Mouse (Mus musculus): ENCODE measurements around the gene Tbl1x. TPM values are rescaled to one million over a fixed set of nuclear protein-coding genes. Genes with fewer than 3 reads are reported as not detected.

The Tbl1x gene
- polyA plus RNA-seq (2015; fragmentation: Nextera tagmentation; extraction: Ambion mirVana): 49.6 and 53.3 TPM in 2 replicates

DNA sequence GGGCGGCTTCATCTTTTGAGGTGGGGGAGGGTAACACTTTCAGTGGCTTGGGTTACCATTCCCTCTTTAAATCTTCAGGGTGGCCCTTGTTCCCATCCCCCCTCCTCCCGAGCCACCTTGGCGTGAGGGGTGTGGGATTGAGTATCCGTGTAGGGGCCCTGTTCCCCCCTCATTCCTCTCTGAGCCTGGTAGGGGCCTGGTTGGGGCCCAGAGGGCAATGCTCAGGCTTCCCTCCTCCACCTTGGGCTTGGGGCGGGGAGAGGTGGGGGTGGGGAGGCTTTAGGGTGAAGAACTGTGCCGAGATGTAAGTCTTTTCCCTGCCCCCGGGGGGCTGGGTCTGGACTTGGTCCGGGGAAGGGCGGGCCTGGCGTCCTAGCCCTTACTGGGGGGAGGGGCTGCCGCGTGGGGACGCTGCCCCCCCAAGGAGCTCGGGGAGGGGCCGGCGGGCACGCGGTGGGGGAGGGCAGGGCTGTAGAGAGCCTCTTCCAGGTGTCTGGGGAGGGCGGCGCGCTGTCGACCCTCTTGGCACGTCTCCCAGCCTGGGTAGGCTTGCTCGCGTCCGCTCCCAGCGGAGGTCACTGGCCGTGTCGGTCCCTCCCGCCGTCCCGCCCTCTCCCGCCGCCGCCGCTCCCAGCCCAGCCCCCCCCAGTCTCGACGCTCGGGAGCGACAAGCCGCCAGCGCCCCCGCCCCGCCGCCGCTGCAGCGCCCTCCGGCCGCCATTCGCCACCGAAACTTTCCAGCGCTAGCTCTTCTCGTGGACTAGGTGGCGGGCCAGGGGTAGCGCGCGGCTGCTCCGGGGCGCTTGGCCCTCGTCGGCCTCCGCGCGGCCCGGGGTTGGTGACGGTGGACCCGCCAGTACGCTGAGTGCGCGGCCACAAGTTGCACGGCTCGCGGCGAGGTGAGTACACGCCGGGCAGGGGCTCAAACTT, at the start of gene Tbl1x:
Gene Tbl1x (plus strand): TSS at position 643 of the 930 bp plus-strand sequence.
- H3K27me3 ChIP-seq (replicated peaks; ENCODE audit: control insufficient read depth, insufficient read depth, low read length): no peaks in the 10 kb centered on the region
- 13% methylated on average over 43 of the region's 76 CpGs for WGBS
- H3K4me3 ChIP-seq (ENCODE audit: low read length): peak within 1 kb of the TSS; percentile 57
- peaks cover 5% of the 10 kb centered on the region; the same call in 1 of the 2 replicates for H3K4me1 ChIP-seq (ENCODE audit: control insufficient read depth, insufficient read depth, low read length)
- H3K36me3 ChIP-seq (ENCODE audit: control insufficient read depth, insufficient read depth, low read length): no peaks in the 10 kb centered on the region
- H3K27ac ChIP-seq (ENCODE audit: low read length): peak within 1 kb of the TSS; percentile 94
- H3K9ac ChIP-seq (ENCODE audit: low read depth, low read length): peak within 1 kb of the TSS; percentile 80
- peak; percentile 87 for ATAC-seq
- no peaks in the 10 kb centered on the region for H3K9me3 ChIP-seq (ENCODE audit: control insufficient read depth, low read length)
- peak within 1 kb of the TSS; percentile 55 for H3K4me2 ChIP-seq (ENCODE audit: low read depth, low read length)

DNA sequence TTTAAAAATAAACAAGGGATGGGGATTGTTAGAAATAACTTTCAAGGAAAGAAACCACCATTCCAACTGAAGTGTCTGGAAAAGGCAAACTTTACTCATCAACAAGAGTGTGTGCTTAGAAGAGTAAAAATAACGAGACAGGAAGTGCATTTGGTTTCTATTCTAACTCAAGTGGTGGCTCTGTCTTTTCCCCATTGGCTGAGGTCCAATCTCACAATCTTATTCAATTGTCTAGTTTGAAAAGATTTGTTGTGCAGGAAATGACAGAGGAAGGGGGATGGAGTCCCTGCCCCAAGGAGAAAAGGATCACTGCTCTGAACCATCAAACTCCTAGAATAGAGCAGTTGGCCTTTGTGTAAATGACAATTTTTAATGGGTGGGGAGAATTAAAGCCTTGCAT, 41.6 kb upstream of the Tbl1x start:
- Histone ChIP-seq H3K27ac (ENCODE audit: low read length) (no peak overlapping the region), H3K9me3 (ENCODE audit: control insufficient read depth, low read length) (no peaks in the 10 kb centered on the region), H3K4me1 (ENCODE audit: control insufficient read depth, insufficient read depth, low read length) (no peaks in the 10 kb centered on the region), H3K36me3 (ENCODE audit: control insufficient read depth, insufficient read depth, low read length) (no peaks in the 10 kb centered on the region), H3K9ac (ENCODE audit: low read depth, low read length) (no peak overlapping the region), H3K4me3 (ENCODE audit: low read length) (no peak overlapping the region), H3K27me3 (replicated peaks; ENCODE audit: control insufficient read depth, insufficient read depth, low read length) (no peaks in the 10 kb centered on the region), H3K4me2 (ENCODE audit: low read depth, low read length) (no peak overlapping the region)
- ATAC-seq: no peak
- 56% methylated on average over 1 of the region's 1 CpGs for WGBS

DNA sequence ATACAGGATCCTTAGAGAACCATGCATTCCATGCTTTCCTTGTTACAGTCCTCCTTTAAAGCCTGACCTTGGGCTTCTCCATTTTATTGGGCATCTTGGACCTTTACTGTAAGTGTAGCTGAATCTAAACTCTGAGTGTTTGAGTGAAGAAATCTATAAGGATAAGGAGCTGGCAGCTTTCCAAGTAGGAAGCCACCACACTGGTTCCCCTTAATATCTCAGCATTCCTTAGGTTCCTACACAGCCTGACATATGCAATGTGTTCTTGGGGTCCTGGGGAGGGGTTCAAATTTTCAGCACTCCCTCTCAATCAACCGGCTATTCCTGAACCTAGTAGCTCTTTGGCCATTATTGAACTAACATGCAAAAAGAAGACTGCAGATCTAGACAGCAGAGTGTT, 38.0 kb upstream of the Tbl1x start:
- ATAC-seq: peak; percentile 54
- no peak overlapping the region for H3K27ac ChIP-seq (ENCODE audit: low read length)
- WGBS: 53% methylated on average over 1 of the region's 1 CpGs
- H3K36me3 ChIP-seq (ENCODE audit: control insufficient read depth, insufficient read depth, low read length): no peaks in the 10 kb centered on the region
- H3K27me3 ChIP-seq (replicated peaks; ENCODE audit: control insufficient read depth, insufficient read depth, low read length): no peaks in the 10 kb centered on the region
- H3K9me3 ChIP-seq (ENCODE audit: control insufficient read depth, low read length): no peaks in the 10 kb centered on the region
- no peak overlapping the region for H3K4me2 ChIP-seq (ENCODE audit: low read depth, low read length)
- no peaks in the 10 kb centered on the region for H3K4me1 ChIP-seq (ENCODE audit: control insufficient read depth, insufficient read depth, low read length)
- H3K4me3 ChIP-seq (ENCODE audit: low read length): no peak overlapping the region
- H3K9ac ChIP-seq (ENCODE audit: low read depth, low read length): no peak overlapping the region

DNA sequence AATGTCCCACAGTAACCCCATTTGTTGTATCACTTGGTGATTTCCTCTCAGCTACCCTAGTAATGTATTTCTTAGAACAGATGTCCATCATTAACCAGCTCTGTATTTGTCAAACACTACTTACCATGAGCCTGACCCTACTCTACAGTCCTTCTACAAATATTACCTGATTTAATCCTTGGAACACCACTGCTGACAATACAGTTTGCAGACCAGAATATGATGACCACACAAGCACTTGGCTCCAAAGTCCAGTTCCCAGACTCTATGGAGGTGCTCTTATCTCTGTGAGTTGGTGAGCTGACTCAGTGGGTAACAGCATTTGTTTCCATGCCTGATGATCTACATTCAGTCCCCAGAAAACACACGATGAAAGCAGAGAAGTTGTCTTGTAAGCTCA, 37.3 kb upstream of the Tbl1x start:
- no peak overlapping the region for H3K9ac ChIP-seq (ENCODE audit: low read depth, low read length)
- H3K9me3 ChIP-seq (ENCODE audit: control insufficient read depth, low read length): no peaks in the 10 kb centered on the region
- H3K27ac ChIP-seq (ENCODE audit: low read length): no peak overlapping the region
- 65% methylated on average over 1 of the region's 1 CpGs for whole genome bisulfite sequencing
- no peaks in the 10 kb centered on the region for H3K27me3 ChIP-seq (replicated peaks; ENCODE audit: control insufficient read depth, insufficient read depth, low read length)
- H3K4me3 ChIP-seq (ENCODE audit: low read length): no peak overlapping the region
- H3K4me2 ChIP-seq (ENCODE audit: low read depth, low read length): no peak overlapping the region
- H3K36me3 ChIP-seq (ENCODE audit: control insufficient read depth, insufficient read depth, low read length): no peaks in the 10 kb centered on the region
- peak; percentile 91 for ATAC-seq
- no peaks in the 10 kb centered on the region for H3K4me1 ChIP-seq (ENCODE audit: control insufficient read depth, insufficient read depth, low read length)

DNA sequence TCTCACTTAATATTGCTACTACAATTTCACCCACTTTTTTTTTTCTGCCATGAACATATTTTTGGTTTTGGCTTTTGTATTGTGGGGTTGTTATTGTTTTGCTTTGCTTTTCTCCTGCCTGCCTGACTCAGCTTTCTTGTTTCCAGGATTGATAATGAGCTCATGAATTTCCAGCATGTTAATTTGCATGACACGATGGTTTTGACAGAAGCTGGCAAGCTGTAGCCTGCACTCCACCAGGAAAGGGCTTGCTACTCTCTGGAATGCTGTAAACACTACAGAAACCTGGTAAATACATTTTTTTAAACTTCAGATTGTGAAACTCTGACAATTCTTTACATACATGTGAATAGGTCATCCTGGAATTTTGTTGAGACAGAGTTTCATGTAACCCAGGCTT, 36.3 kb upstream of the Tbl1x start:
- no peak overlapping the region for H3K27ac ChIP-seq (ENCODE audit: low read length)
- 20% methylated on average over 1 of the region's 1 CpGs for WGBS
- no peak overlapping the region for H3K4me3 ChIP-seq (ENCODE audit: low read length)
- H3K4me1 ChIP-seq (ENCODE audit: control insufficient read depth, insufficient read depth, low read length): no peaks in the 10 kb centered on the region
- no peaks in the 10 kb centered on the region for H3K36me3 ChIP-seq (ENCODE audit: control insufficient read depth, insufficient read depth, low read length)
- no peaks in the 10 kb centered on the region for H3K27me3 ChIP-seq (replicated peaks; ENCODE audit: control insufficient read depth, insufficient read depth, low read length)
- H3K9ac ChIP-seq (ENCODE audit: low read depth, low read length): no peak overlapping the region
- no peaks in the 10 kb centered on the region for H3K9me3 ChIP-seq (ENCODE audit: control insufficient read depth, low read length)
- H3K4me2 ChIP-seq (ENCODE audit: low read depth, low read length): no peak overlapping the region
- ATAC-seq: no peak

DNA sequence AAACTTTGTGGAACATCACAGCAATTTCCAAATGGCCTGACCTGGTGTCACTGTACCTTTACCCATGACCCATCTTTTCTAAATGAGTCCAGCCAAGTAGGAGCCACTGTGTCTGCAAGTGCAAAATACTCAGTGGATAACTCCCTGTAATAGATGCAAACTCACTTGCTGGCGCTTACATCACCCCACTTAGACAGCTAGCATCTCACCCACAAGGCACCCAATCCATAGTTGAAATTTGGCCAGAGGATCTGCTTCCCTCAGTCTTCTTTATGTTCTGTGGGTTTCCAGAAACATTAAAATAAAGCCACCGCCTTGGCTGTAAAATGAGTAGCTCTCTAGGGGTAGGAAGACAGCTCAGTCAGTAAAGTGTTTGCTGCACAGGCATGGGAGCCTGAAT, 33.3 kb upstream of the Tbl1x start:
- Histone ChIP-seq H3K27ac (ENCODE audit: low read length) (no peak overlapping the region), H3K9ac (ENCODE audit: low read depth, low read length) (no peak overlapping the region), H3K4me3 (ENCODE audit: low read length) (no peak overlapping the region), H3K27me3 (replicated peaks; ENCODE audit: control insufficient read depth, insufficient read depth, low read length) (no peaks in the 10 kb centered on the region), H3K9me3 (ENCODE audit: control insufficient read depth, low read length) (no peaks in the 10 kb centered on the region), H3K4me1 (ENCODE audit: control insufficient read depth, insufficient read depth, low read length) (no peaks in the 10 kb centered on the region), H3K4me2 (ENCODE audit: low read depth, low read length) (no peak overlapping the region), H3K36me3 (ENCODE audit: control insufficient read depth, insufficient read depth, low read length) (no peaks in the 10 kb centered on the region)
- 94% methylated on average over 2 of the region's 2 CpGs for WGBS
- no peak for ATAC-seq

DNA sequence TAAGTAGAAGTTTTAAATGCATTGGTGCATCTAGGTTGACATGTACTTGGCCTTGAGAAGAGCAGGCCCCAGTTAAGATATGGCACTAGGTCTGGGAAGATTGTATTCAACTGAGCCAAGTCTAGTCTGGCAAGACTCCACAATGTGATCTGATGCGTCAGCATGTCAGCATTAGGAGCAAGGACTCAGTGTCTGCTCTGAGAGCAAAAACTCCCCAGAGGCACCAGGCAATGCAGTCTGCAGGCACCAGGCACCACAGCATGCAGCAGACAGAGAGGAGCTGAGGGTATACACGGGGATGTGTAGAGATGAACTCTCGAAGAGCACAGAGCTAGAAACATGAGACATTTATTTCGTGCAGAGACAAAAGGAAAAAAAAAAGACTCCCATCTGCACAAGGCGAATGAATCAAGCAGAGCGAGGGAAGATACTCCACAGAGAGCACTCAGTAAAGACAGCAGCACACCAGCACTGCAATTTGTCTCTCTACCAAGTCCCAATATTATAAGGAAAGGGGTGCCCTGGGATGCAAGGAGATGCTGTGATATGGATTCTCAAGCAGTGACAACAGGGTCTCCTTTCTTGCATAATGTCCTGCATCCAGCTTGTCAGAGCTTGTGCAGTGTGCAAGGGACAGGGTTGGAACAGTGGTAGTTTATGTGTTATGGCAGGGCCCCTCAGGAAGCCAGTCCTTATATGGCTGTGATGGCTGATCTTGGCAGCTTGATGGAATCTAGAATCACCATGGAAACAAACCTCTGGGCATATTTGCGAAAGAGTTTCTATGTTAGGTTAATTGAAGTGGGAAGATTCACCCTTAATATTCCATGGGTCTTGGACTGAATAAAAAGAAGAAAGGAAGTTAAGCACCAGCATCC, 22.7 kb upstream of the Tbl1x start:
- H3K9ac ChIP-seq (ENCODE audit: low read depth, low read length): no peak overlapping the region
- no peak for ATAC-seq
- no peaks in the 10 kb centered on the region for H3K9me3 ChIP-seq (ENCODE audit: control insufficient read depth, low read length)
- H3K4me2 ChIP-seq (ENCODE audit: low read depth, low read length): no peak overlapping the region
- 53% methylated on average over 7 of the region's 7 CpGs for WGBS
- H3K27me3 ChIP-seq (replicated peaks; ENCODE audit: control insufficient read depth, insufficient read depth, low read length): no peaks in the 10 kb centered on the region
- no peaks in the 10 kb centered on the region for H3K4me1 ChIP-seq (ENCODE audit: control insufficient read depth, insufficient read depth, low read length)
- no peak overlapping the region for H3K4me3 ChIP-seq (ENCODE audit: low read length)
- no peaks in the 10 kb centered on the region for H3K36me3 ChIP-seq (ENCODE audit: control insufficient read depth, insufficient read depth, low read length)
- H3K27ac ChIP-seq (ENCODE audit: low read length): no peak overlapping the region

DNA sequence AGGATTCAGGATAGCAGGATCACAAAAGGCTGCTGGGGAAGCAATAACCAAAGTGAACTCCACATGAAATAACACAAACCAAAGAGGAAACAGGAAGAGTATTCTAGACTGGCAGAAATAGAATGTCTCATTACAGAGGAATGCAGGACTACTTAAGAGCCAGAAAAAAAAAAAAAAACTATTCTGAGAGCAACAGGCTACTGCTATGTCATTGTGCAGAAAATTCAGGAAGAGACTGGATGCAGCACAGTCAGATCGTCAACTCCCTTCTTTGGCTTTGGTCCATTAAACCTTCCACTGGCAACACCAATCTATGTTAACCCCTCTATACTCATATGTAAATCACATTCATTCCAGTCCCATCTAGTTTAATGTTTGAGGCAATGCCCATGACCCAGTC, 20.7 kb upstream of the Tbl1x start:
- no peaks in the 10 kb centered on the region for H3K4me1 ChIP-seq (ENCODE audit: control insufficient read depth, insufficient read depth, low read length)
- H3K9me3 ChIP-seq (ENCODE audit: control insufficient read depth, low read length): no peaks in the 10 kb centered on the region
- no peak overlapping the region for H3K9ac ChIP-seq (ENCODE audit: low read depth, low read length)
- WGBS: 67% methylated on average over 1 of the region's 1 CpGs
- no peak overlapping the region for H3K4me2 ChIP-seq (ENCODE audit: low read depth, low read length)
- ATAC-seq: no peak
- no peak overlapping the region for H3K27ac ChIP-seq (ENCODE audit: low read length)
- no peaks in the 10 kb centered on the region for H3K27me3 ChIP-seq (replicated peaks; ENCODE audit: control insufficient read depth, insufficient read depth, low read length)
- H3K4me3 ChIP-seq (ENCODE audit: low read length): no peak overlapping the region
- no peaks in the 10 kb centered on the region for H3K36me3 ChIP-seq (ENCODE audit: control insufficient read depth, insufficient read depth, low read length)

DNA sequence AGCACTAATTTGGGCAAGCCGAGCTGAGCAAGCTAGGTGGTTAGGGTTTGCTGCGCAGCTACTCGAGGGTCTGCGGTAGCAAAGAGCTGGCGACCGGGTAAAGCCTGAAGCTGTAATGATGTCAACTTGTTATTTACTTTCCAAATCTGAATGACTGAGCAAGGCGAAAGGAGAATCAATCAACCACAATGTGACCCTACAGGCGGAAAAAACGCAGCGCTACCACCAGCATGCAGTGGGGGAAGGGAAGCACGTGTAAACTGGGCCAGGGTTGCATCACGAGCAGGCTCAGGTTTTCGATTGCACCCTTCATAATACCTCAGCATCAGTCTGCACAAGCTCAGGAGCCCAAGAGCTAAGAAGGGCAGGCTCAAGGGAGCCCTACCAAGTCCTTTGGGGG, 1.7 kb upstream of the Tbl1x start:
- H3K4me2 ChIP-seq (ENCODE audit: low read depth, low read length): peak overlapping the region; percentile 55
- peak overlapping the region; percentile 94 for H3K27ac ChIP-seq (ENCODE audit: low read length)
- WGBS: 18% methylated on average over 13 of the region's 13 CpGs
- peak; percentile 65 for ATAC-seq
- no peak overlapping the region for H3K9ac ChIP-seq (ENCODE audit: low read depth, low read length)
- H3K36me3 ChIP-seq (ENCODE audit: control insufficient read depth, insufficient read depth, low read length): no peaks in the 10 kb centered on the region
- no peaks in the 10 kb centered on the region for H3K27me3 ChIP-seq (replicated peaks; ENCODE audit: control insufficient read depth, insufficient read depth, low read length)
- no peaks in the 10 kb centered on the region for H3K9me3 ChIP-seq (ENCODE audit: control insufficient read depth, low read length)
- H3K4me1 ChIP-seq (ENCODE audit: control insufficient read depth, insufficient read depth, low read length): no peaks in the 10 kb centered on the region
- peak overlapping the region; percentile 20 for H3K4me3 ChIP-seq (ENCODE audit: low read length)
